Mouse (Mus musculus) ES-E14 (cell line): ENCODE results near the gene Hist1h2bc. TPM values are rescaled to one million over a fixed set of nuclear protein-coding genes. Genes with fewer than 3 reads are reported as not detected.

Source experiments
- DNase-seq: peaks from one replicate; pipeline ENCODE4 v3.0.0-alpha.2; 2013; ENCODE audit warnings: low read depth, low spot score
- H3K27ac ChIP-seq: 2 replicates; pipeline ENCODE4 v1.5.1; 2012; ENCODE audit warnings: low read depth, mild to moderate bottlenecking, low read length, moderate library complexity, mixed read lengths; ENCODE audit not compliant: poor library complexity, insufficient read depth, severe bottlenecking
- H3K36me3 ChIP-seq: 2 replicates; pipeline ENCODE4 v1.6.1; 2012; ENCODE audit warnings: mild to moderate bottlenecking, low read length, moderate library complexity, mixed read lengths; ENCODE audit not compliant: control insufficient read depth, poor library complexity, insufficient read depth, severe bottlenecking
- H3K4me1 ChIP-seq, 2 experiments: fragments of 150-350 bp in 1 of 2; sonication (generic) in 1 of 2; 2 replicates each; pipeline ENCODE4 v1.6.1; 2012; ENCODE audit warnings: low read length in 2 of 2, mild to moderate bottlenecking in 1 of 2, mixed read lengths in 1 of 2; ENCODE audit not compliant: control insufficient read depth in 2 of 2, insufficient read depth in 2 of 2, poor library complexity in 1 of 2
- H3K4me3 ChIP-seq, 2 experiments: fragments of 150-350 bp in 1 of 2; sonication (generic) in 1 of 2; 2 replicates each; pipeline ENCODE4 v1.5.1; 2012; ENCODE audit warnings: low read length in 2 of 2, low read depth in 1 of 2, mild to moderate bottlenecking in 1 of 2, mixed read lengths in 1 of 2; ENCODE audit not compliant: insufficient read depth in 1 of 2, poor library complexity in 1 of 2, severe bottlenecking in 1 of 2
- H3K9ac ChIP-seq: 2 replicates; pipeline ENCODE4 v1.6.1; 2012; ENCODE audit warnings: low read depth, mild to moderate bottlenecking, low read length, mixed read lengths; ENCODE audit not compliant: poor library complexity, insufficient read depth, severe bottlenecking
- H3K9me3 ChIP-seq: fragments of 150-350 bp; sonication (generic); 2 replicates; pipeline ENCODE4 v1.6.1; 2012; ENCODE audit warnings: low read depth, mild to moderate bottlenecking, low read length; ENCODE audit not compliant: control insufficient read depth, insufficient read depth
- CHD2 ChIP-seq: IDR thresholded peaks from 2 replicates; pipeline ENCODE4 v1.6.1; 2014; ENCODE audit warnings: mild to moderate bottlenecking, low read depth, low read length, inconsistent platforms
- HCFC1 ChIP-seq: IDR thresholded peaks from 2 replicates; pipeline ENCODE4 v1.6.1; 2012; ENCODE audit warnings: low read length, inconsistent platforms, borderline replicate concordance; ENCODE audit not compliant: insufficient read depth
- MAFK ChIP-seq: IDR thresholded peaks from 2 replicates; pipeline ENCODE4 v1.6.1; 2014; ENCODE audit warnings: mild to moderate bottlenecking, low read depth, low read length, inconsistent platforms; ENCODE audit not compliant: insufficient read depth
- ZC3H11A ChIP-seq: IDR thresholded peaks from 2 replicates; pipeline ENCODE4 v1.6.1; 2012; ENCODE audit warnings: low read depth, mild to moderate bottlenecking, inconsistent platforms, low read length, borderline replicate concordance
- ZNF384 ChIP-seq: IDR thresholded peaks from 2 replicates; pipeline ENCODE4 v1.6.1; 2012; ENCODE audit warnings: low read depth, low read length, inconsistent platforms
- in situ Hi-C, 2 experiments: fragments of 600-800 bp; cut with MboI; formaldehyde crosslinking; loops; one replicate each; pipeline ENCODE4 v1.15.1; 2025; ENCODE audit warnings: low sequenced_read_pairs in 2 of 2, inconsistent platforms in 1 of 2; ENCODE audit not compliant: unreplicated experiment in 2 of 2
- total RNA-seq: library from RNA; depleted of rRNA; stranded (reverse); fragments of 300-350 nt; gene quantifications from 2 replicates; pipeline ENCODE4 v1.2.3, GENCODE M21; 2012; rRNA removed

Gene Hist1h2bc
- 355 and 545 TPM in 2 replicates for total RNA-seq

DNA sequence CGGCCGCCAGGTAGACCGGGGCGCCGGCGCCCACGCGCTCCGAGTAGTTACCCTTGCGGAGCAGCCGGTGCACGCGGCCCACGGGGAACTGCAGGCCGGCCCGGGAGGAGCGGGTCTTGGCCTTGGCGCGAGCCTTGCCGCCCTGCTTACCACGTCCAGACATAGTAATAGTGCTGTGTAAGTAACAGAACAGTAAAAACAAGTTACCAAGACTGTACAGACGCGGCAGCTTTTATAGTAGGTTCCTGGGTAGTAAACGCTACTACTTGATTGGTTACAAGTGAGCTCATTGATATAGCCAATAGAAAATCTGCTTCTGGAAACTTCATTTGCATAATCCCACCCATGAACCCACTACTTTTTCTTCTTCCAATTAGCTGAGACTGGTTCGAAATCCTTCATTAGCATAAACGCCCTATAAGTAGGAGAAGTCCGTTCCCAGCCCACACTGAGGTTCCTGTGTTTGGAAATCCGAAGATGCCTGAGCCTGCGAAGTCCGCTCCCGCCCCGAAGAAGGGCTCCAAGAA, at the start of gene Hist1h2bc, which contains the start of gene Hist1h2ac:
Gene Hist1h2bc (plus strand): TSS at position 445 of the 527 bp plus-strand sequence.
Gene Hist1h2ac (minus strand): TSS at position 194 of the 527 bp plus-strand sequence.
- Histone ChIP-seq H3K9ac (peak within 1 kb of the TSS; percentile 79), H3K27ac (peak within 1 kb of the TSS; percentile 86), H3K36me3 (no peaks in the 10 kb centered on the region), H3K9me3 (no peaks in the 10 kb centered on the region), H3K4me3 (peak within 1 kb of the TSS; percentile 56 to 71), H3K4me1 (peaks cover 0 to 4% of the 10 kb centered on the region in 2 experiments; a peak in 1 of 4 replicates)
- TF ChIP-seq MAFK (no peak), CHD2 (peak; percentile 87; the same call in 1 of the 2 replicates), ZC3H11A (no peak), ZNF384 (peak; percentile 47; the same call in 1 of the 2 replicates), HCFC1 (no peak)
- peak; percentile 93 for DNase-seq
- in situ Hi-C loops, result loop anchor here (5.0 to 25.0 kb wide), 2 partner anchors 52 to 1647 kb away; partner anchors contain the start of genes Hist1h2ag (in 1 of the 2), Hist1h2ah (in 1 of the 2), Hist1h2bj (in 1 of the 2) and Hist1h2bk (in 1 of the 2)

DNA sequence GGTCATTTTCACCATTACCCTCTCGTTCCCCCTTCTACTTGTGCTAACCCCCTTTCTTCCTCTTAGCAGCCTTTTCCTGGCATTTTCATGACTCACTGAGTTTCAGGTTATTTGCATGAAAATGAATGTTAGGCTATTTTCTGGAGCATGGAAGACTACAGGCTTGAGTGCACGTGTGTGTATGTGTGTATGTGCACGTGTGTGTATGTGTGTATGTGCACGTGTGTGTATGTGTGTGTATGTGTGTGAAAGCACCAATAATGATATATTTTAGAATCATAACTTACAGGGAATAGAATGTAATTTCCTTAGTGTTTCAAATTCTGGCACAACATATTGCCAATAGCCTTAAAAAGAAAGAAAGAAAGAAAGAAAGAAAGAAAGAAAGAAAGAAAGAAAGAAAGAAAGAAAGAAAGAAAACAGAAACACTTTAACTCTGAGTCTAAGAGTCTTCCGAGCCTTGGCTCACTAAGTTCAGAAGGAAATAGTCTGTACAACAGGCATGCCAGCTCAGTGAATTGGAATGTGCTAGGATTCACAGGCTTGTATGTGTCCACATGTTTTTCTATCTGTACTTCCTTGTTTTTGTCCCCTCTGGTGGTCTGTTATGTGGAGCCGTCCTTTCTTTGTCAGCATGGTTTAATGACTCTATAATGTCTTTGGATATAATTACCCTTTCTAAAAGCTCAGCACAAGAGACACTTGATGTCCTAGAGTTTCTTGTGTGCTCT, 24.2 kb upstream of the Hist1h2bc start:
- Histone ChIP-seq H3K27ac (no peak overlapping the region), H3K4me3 (no peak overlapping the region), H3K9me3 (no peaks in the 10 kb centered on the region), H3K9ac (no peak overlapping the region), H3K36me3 (no peaks in the 10 kb centered on the region), H3K4me1 (no peaks in the 10 kb centered on the region)
- no peak for DNase-seq
- TF ChIP-seq ZC3H11A, result no peak
- TF ChIP-seq HCFC1, result no peak
- no peak for TF ChIP-seq ZNF384
- in situ Hi-C loops, result no loop called here

DNA sequence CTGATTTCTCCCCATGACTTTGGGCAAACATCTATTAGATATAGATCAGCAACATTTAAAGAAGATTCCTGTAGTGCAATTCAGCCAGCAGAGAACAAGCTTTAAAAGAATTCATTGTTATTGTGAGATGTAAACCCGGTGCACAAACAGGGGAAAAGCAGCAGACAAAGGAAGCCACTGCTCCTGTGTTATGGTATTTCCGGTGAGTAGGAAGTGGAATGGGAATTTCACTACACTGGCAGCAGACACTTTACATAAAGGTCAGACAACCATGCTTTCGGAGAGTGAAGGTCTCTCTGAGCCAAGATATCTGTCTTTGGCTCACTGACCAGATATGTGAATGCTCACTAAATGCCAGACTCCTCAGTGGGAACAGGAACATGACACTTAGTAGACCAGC, 21.5 kb upstream of the Hist1h2bc start:
- Histone ChIP-seq H3K4me1 (no peaks in the 10 kb centered on the region), H3K9me3 (no peaks in the 10 kb centered on the region), H3K9ac (no peak overlapping the region), H3K4me3 (no peak overlapping the region), H3K36me3 (no peaks in the 10 kb centered on the region), H3K27ac (no peak overlapping the region)
- no peak for DNase-seq
- TF ChIP-seq CHD2, result no peak
- no peak for TF ChIP-seq HCFC1
- no peak for TF ChIP-seq MAFK
- no peak for TF ChIP-seq ZC3H11A
- TF ChIP-seq ZNF384, result no peak
- in situ Hi-C loops, result no loop called here

DNA sequence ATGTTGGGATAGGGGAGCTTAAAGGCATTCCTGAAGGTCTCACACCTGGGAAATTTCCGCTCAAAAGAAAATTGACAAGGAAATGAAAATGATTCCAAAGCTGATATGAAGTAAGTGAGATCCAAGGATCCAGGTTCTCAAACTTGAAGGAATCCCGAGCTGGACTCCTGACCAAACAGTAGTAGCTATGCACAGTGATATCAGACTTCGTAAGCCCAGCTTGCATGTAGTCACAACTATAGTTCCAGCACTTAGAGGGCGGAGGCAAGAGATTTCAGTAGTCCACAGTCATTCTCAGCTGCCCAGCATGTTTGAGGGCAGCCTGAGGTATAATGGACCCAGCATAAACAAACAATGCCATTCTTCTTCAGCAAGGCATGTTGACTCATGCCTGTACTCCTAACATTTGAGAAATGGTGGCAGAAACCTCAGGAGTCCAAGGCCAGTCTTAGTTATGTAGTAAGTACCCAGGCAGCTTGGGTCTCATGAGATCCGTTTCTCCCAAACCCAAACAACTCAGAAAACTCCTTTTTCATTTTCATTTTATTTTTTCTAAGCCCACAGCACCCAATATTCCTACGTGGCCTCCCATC, 1.9 kb upstream of the Hist1h2bc start:
- Histone ChIP-seq H3K36me3 (no peaks in the 10 kb centered on the region), H3K9me3 (no peaks in the 10 kb centered on the region), H3K4me1 (peaks cover 0 to 4% of the 10 kb centered on the region in 2 experiments; a peak in 1 of 4 replicates), H3K9ac (no peak overlapping the region), H3K4me3 (no peak overlapping the region), H3K27ac (no peak overlapping the region)
- no peak for DNase-seq
- in situ Hi-C loops, result loop anchor here (5.0 to 25.0 kb wide), 2 partner anchors 50 to 1645 kb away; partner anchors contain the start of genes Hist1h2ag (in 1 of the 2), Hist1h2ah (in 1 of the 2), Hist1h2bj (in 1 of the 2) and Hist1h2bk (in 1 of the 2)
- TF ChIP-seq MAFK (no peak), CHD2 (no peak), ZC3H11A (no peak), HCFC1 (no peak), ZNF384 (no peak)
